Mouse (Mus musculus): ENCODE results near the gene Gm4869. TPM values are rescaled to one million over a fixed set of nuclear protein-coding genes. Genes with fewer than 3 reads are reported as not detected.
"Not testable (repeated sequence)": the region's sequence is repeated elsewhere in the genome, so short reads cannot be mapped to it uniquely, and the experiment has no call there.

Gene Gm4869
- total and polyA plus RNA-seq, 2 experiments from 2014 or later, result 0.10 TPM; not detected in 1

DNA sequence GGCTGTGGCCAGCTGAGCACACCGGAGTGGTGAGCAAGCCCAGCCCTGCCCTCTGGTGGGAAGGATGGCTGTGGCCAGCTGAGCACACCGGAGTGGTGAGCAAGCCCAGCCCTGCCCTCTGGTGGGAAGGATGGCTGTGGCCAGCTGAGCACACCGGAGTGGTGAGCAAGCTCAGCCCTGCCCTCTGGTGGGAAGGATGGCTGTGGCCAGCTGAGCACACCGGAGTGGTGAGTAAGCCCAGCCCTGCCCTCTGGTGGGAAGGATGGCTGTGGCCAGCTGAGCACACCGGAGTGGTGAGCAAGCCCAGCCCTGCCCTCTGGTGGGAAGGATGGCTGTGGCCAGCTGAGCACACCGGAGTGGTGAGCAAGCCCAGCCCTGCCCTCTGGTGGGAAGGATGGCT, 6.3 kb upstream of the Gm4869 start:
- WGBS, result 76% methylated on average over 2 of the region's 6 CpGs
- not testable (repeated sequence) for H3K27ac ChIP-seq (ENCODE audit: low read depth, low read length); ATAC-seq; H3K4me2 ChIP-seq (ENCODE audit: low read depth); H3K4me1 ChIP-seq (ENCODE audit: insufficient read depth); H3K9ac ChIP-seq; H3K4me3 ChIP-seq (ENCODE audit: low read depth, low read length); H3K9me3 ChIP-seq (ENCODE audit: low read length); DNase-seq; H3K27me3 ChIP-seq (ENCODE audit: insufficient read depth, low read length)
- TF ChIP-seq CTCF (IDR thresholded peaks at IDR 0.05; ENCODE audit: low read depth), result peak; percentile 51
- peaks cover 76% of the 10 kb centered on the region for H3K36me3 ChIP-seq (ENCODE audit: insufficient read depth)

DNA sequence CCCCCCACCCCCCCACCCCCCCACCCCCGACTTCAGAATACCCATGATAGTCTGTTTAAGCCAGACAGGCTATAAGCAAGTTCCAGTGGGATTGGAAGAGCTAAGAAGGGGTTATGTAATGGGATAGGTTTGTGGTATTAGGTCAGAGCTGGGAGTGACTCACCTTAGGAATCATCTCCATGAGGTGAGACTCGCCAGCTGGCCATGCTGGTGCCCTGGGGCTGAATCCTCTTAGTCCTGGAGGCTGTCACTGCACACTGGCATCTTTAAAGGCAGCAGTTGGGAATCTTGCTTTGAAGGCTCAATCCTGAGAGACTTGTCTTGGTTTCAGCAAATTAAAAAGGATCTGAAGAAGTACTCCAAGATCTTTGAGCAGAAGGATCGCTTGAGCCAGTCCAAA, 4.0 kb upstream of the Gm4869 start:
- Histone ChIP-seq H3K27ac (ENCODE audit: low read depth, low read length) (no peak overlapping the region), H3K9me3 (ENCODE audit: low read length) (no peaks in the 10 kb centered on the region), H3K9ac (no peak overlapping the region), H3K4me2 (ENCODE audit: low read depth) (no peak overlapping the region), H3K27me3 (ENCODE audit: insufficient read depth, low read length) (no peaks in the 10 kb centered on the region), H3K4me1 (ENCODE audit: insufficient read depth) (no peaks in the 10 kb centered on the region), H3K4me3 (ENCODE audit: low read depth, low read length) (no peak overlapping the region), H3K36me3 (ENCODE audit: insufficient read depth) (peaks cover 69% of the 10 kb centered on the region)
- 93% methylated on average over 3 of the region's 3 CpGs for WGBS
- no peak for TF ChIP-seq CTCF (IDR thresholded peaks at IDR 0.05; ENCODE audit: low read depth)
- DNase-seq (no peak), ATAC-seq (no peak)

DNA sequence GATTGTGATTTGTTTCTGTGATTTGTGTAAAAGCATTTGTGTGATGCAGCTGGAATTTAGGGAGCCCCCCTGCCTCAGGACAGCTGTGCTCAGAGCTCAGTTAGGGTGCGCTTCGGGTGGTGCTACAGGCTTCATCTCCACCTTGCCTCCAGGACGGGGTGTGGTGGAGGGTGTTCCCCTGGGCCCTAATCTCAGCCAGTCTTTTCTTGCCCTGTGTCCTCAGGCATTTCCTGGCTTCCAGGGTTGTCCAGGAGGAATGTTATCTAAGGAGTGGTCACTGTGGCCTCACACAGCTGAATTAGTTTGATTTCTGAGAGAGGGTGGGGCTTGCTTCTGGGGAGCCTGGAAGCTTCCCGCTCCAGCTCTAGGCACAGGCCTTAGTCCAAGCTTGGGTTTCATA, 1.4 kb upstream of the Gm4869 start:
- ATAC-seq (no peak), DNase-seq (no peak)
- WGBS, result 90% methylated on average over 4 of the region's 4 CpGs
- Histone ChIP-seq H3K9ac (no peak overlapping the region), H3K9me3 (ENCODE audit: low read length) (no peaks in the 10 kb centered on the region), H3K4me3 (ENCODE audit: low read depth, low read length) (no peak overlapping the region), H3K4me2 (ENCODE audit: low read depth) (no peak overlapping the region), H3K27me3 (ENCODE audit: insufficient read depth, low read length) (no peaks in the 10 kb centered on the region), H3K27ac (ENCODE audit: low read depth, low read length) (no peak overlapping the region), H3K36me3 (ENCODE audit: insufficient read depth) (peaks cover 47% of the 10 kb centered on the region), H3K4me1 (ENCODE audit: insufficient read depth) (no peaks in the 10 kb centered on the region)
- no peak for TF ChIP-seq CTCF (IDR thresholded peaks at IDR 0.05; ENCODE audit: low read depth)

DNA sequence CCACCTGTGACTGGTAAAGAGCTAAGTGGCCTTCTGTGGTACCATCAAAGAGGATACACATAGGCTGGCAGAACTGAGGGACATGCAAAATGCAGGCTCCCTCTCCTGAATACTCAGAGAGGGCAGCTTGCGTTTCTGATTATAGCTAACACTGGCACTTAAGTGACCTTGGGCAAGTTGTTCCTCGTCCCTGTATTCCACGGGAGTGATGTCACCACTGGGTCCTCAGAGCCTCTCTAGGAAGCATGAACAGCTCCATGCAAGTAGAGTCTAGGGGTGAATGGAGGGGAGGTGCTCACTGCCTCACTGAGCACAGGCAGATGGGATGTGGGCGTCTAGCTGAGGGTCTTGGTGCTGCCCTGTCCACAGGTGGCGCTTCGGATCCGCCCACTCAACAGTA, 609 bp downstream of the Gm4869 start:
- Histone ChIP-seq H3K9ac (no peak overlapping the region), H3K4me1 (ENCODE audit: insufficient read depth) (no peaks in the 10 kb centered on the region), H3K36me3 (ENCODE audit: insufficient read depth) (peaks cover 35% of the 10 kb centered on the region), H3K4me3 (ENCODE audit: low read depth, low read length) (no peak overlapping the region), H3K27me3 (ENCODE audit: insufficient read depth, low read length) (no peaks in the 10 kb centered on the region), H3K9me3 (ENCODE audit: low read length) (no peaks in the 10 kb centered on the region), H3K27ac (ENCODE audit: low read depth, low read length) (no peak overlapping the region), H3K4me2 (ENCODE audit: low read depth) (no peak overlapping the region)
- TF ChIP-seq CTCF (IDR thresholded peaks at IDR 0.05; ENCODE audit: low read depth), result no peak
- ATAC-seq (no peak), DNase-seq (no peak)
- WGBS, result 75% methylated on average over 7 of the region's 7 CpGs

DNA sequence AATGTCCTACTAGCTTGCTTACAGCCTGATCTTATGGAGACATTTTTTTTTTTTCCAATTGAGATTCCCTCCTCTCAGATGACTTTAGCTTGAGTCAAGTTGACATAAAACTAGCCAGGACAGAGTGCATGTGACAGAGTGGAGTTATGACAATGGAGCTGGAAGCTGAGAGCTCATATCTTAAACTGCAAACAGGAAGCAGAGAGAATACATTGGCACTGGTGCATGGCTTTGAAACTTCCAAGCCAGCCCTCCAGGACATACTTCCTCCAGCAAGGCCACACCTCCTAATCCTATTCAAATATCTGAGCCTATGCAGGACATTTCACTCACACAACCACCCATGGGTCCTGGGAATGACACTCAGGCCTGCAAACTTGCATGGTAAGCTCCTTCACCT, 9.0 kb downstream of the Gm4869 start:
- ATAC-seq (no peak), DNase-seq (no peak)
- H3K9ac ChIP-seq, result no peak overlapping the region
- no peak overlapping the region for H3K4me3 ChIP-seq (ENCODE audit: low read depth, low read length)
- TF ChIP-seq CTCF (IDR thresholded peaks at IDR 0.05; ENCODE audit: low read depth), result no peak
- no peaks in the 10 kb centered on the region for H3K27me3 ChIP-seq (ENCODE audit: insufficient read depth, low read length)
- H3K4me2 ChIP-seq (ENCODE audit: low read depth), result no peak overlapping the region
- H3K27ac ChIP-seq (ENCODE audit: low read depth, low read length), result no peak overlapping the region
- H3K4me1 ChIP-seq (ENCODE audit: insufficient read depth), result no peaks in the 10 kb centered on the region
- H3K9me3 ChIP-seq (ENCODE audit: low read length), result no peaks in the 10 kb centered on the region
- no peaks in the 10 kb centered on the region for H3K36me3 ChIP-seq (ENCODE audit: insufficient read depth)

DNA sequence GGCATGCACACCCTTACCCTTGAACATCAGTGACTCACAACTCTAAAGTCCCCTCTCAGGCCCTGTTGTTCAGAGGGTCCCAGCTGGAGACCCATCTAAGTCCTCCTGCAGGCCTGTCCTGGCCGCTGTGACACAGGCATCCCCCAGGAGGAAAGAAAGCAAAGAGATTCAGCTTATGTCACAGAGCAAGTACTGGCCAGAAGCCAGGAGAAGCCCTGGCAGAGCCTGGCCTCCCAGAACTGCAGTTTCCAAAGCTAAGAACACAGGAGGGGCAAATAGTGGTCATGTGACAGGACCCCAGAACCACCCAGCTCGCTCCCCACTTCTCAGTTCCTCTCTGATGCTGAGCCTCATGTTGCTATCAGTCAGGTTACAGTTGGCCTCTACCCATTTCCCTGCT, 10.0 kb downstream of the Gm4869 start:
- no peak for TF ChIP-seq CTCF (IDR thresholded peaks at IDR 0.05; ENCODE audit: low read depth)
- no peak overlapping the region for H3K4me3 ChIP-seq (ENCODE audit: low read depth, low read length)
- no peaks in the 10 kb centered on the region for H3K27me3 ChIP-seq (ENCODE audit: insufficient read depth, low read length)
- no peaks in the 10 kb centered on the region for H3K4me1 ChIP-seq (ENCODE audit: insufficient read depth)
- H3K9me3 ChIP-seq (ENCODE audit: low read length), result no peaks in the 10 kb centered on the region
- H3K36me3 ChIP-seq (ENCODE audit: insufficient read depth), result no peaks in the 10 kb centered on the region
- ATAC-seq, result no peak
- WGBS, result 40% methylated on average over 2 of the region's 2 CpGs
- no peak for DNase-seq
- H3K4me2 ChIP-seq (ENCODE audit: low read depth), result no peak overlapping the region
- H3K9ac ChIP-seq, result no peak overlapping the region
- H3K27ac ChIP-seq (ENCODE audit: low read depth, low read length), result no peak overlapping the region

DNA sequence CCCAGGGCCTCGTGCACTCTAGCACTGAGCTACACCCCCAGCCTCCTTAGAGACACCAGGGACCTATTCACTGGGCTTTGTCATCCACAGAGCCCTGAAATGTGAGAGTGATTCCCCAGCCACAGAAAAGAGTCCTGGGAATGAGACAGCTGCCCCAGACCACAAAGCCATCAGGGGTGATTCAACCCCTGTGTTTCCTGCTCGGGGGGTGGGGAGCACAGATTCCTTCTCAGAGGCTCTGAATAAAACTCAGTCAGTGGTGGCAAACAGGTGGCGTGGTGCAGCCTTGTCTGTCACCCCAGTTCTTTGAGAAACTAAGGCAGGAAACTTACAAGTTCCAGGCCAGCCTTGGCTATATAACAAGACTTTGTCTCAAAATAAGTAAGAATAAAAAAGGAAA, 16.0 kb downstream of the Gm4869 start:
- no peaks in the 10 kb centered on the region for H3K4me1 ChIP-seq (ENCODE audit: insufficient read depth)

DNA sequence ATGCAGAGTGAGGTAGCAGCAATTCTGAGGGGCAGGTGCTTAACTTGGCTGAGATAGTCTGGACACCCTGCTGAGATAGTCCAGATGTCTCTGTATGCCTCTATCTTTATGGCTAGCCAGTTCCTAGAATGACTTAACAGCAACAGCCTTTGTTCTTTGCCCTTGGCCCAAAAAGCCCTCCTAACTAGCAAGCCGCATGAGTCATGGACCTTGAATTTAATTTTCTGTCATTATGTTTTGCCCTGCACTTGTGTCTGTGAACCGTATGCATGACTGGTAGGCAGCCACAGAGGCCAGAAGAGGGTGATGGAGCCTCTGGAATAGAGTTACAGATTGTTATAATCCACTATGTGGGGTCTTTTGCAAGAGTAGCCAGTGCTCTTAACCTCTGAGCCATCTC, 17.7 kb downstream of the Gm4869 start:
- H3K9ac ChIP-seq, ATAC-seq: not testable (repeated sequence)
- 82% methylated on average over 2 of the region's 2 CpGs for WGBS

More for the DNA sequence above, 16.0 kb downstream of the Gm4869 start:
- Histone ChIP-seq H3K27ac (ENCODE audit: low read depth, low read length) (no peak overlapping the region), H3K27me3 (ENCODE audit: insufficient read depth, low read length) (no peaks in the 10 kb centered on the region), H3K9me3 (ENCODE audit: low read length) (no peaks in the 10 kb centered on the region), H3K4me2 (ENCODE audit: low read depth) (no peak overlapping the region), H3K4me3 (ENCODE audit: low read depth, low read length) (no peak overlapping the region), H3K9ac (no peak overlapping the region), H3K36me3 (ENCODE audit: insufficient read depth) (no peaks in the 10 kb centered on the region)
- DNase-seq (no peak), ATAC-seq (no peak)
- WGBS, result 74% methylated on average over 3 of the region's 3 CpGs
- TF ChIP-seq CTCF (IDR thresholded peaks at IDR 0.05; ENCODE audit: low read depth), result no peak

More for the DNA sequence above, 17.7 kb downstream of the Gm4869 start:
- H3K27ac ChIP-seq (ENCODE audit: low read depth, low read length); H3K4me2 ChIP-seq (ENCODE audit: low read depth); DNase-seq; H3K27me3 ChIP-seq (ENCODE audit: insufficient read depth, low read length); H3K36me3 ChIP-seq (ENCODE audit: insufficient read depth); H3K9me3 ChIP-seq (ENCODE audit: low read length); H3K4me3 ChIP-seq (ENCODE audit: low read depth, low read length); H3K4me1 ChIP-seq (ENCODE audit: insufficient read depth): not testable (repeated sequence)
